Mouse (Mus musculus) hindbrain, embryonic 14.5 days (tissue): ENCODE measurements around the gene Gm4559. TPM values are rescaled to one million over a fixed set of nuclear protein-coding genes. Genes with fewer than 3 reads are reported as not detected.
"Not testable (repeated sequence)": the region's sequence is repeated elsewhere in the genome, so short reads cannot be mapped to it uniquely, and the experiment has no call there.

ENCODE experiments used
- ATAC-seq: fragments of 200-750 bp; cut with Nextera tagmentation; 2 replicates; pipeline ENCODE4 v1.8.0; 2017; ENCODE audit warnings: moderate number of reproducible peaks, mild to moderate bottlenecking, moderate TSS enrichment, moderate library complexity; ENCODE audit not compliant: low FRiP score
- DNase-seq: peaks from one replicate; pipeline ENCODE4 v3.0.0-alpha.2; 2015; ENCODE audit warnings: low spot score
- H3K27ac ChIP-seq: fragments of 300-500 bp; sonication (generic); 2 replicates; pipeline ENCODE4 v1.5.1; 2014; ENCODE audit warnings: mild to moderate bottlenecking, moderate library complexity
- H3K27me3 ChIP-seq: fragments of 300-500 bp; sonication (generic); 2 replicates; pipeline ENCODE4 v1.6.1; 2014; ENCODE audit warnings: mild to moderate bottlenecking, low read length, mixed read lengths; ENCODE audit not compliant: control insufficient read depth, insufficient read depth
- H3K36me3 ChIP-seq: fragments of 300-500 bp; sonication (generic); replicated peaks from 2 replicates; pipeline ENCODE4 v1.6.1; 2014; ENCODE audit not compliant: control insufficient read depth, insufficient read depth
- H3K4me1 ChIP-seq: fragments of 300-500 bp; sonication (generic); replicated peaks from 2 replicates; pipeline ENCODE4 v1.6.1; 2014; ENCODE audit warnings: antibody characterized with exemption, low read length, mixed read lengths; ENCODE audit not compliant: control insufficient read depth, insufficient read depth
- H3K4me2 ChIP-seq: fragments of 300-500 bp; sonication (generic); replicated peaks from 2 replicates; pipeline ENCODE4 v1.6.1; 2014; ENCODE audit warnings: mild to moderate bottlenecking, moderate library complexity
- H3K4me3 ChIP-seq: fragments of 300-500 bp; sonication (generic); replicated peaks from 2 replicates; pipeline ENCODE4 v1.5.1; 2014; ENCODE audit warnings: mild to moderate bottlenecking, low read length
- H3K9ac ChIP-seq: fragments of 300-500 bp; sonication (generic); 2 replicates; pipeline ENCODE4 v1.6.1; 2014
- H3K9me3 ChIP-seq: fragments of 300-500 bp; sonication (generic); 2 replicates; pipeline ENCODE4 v1.6.1; 2016; ENCODE audit warnings: low read length; ENCODE audit not compliant: control insufficient read depth
- WGBS: fragments of 180-500 bp; shearing (Covaris S2); extraction: QIAGEN DNeasy Blood & Tissue Kit; methylation state at CpG from one replicate; pipeline ENCODE4 v1.1.7; 2014; 5-methylcytosine and 5-hydroxymethylcytosine counted together
- polyA plus RNA-seq: library from polyadenylated mRNA; unstranded; fragments of >200 nt; fragmentation: Nextera tagmentation; extraction: Ambion mirVana; gene quantifications from 2 replicates; pipeline ENCODE4 v1.2.1, GENCODE M21; 2014

The Gm4559 gene
- not detected in 2 replicates for polyA plus RNA-seq

DNA sequence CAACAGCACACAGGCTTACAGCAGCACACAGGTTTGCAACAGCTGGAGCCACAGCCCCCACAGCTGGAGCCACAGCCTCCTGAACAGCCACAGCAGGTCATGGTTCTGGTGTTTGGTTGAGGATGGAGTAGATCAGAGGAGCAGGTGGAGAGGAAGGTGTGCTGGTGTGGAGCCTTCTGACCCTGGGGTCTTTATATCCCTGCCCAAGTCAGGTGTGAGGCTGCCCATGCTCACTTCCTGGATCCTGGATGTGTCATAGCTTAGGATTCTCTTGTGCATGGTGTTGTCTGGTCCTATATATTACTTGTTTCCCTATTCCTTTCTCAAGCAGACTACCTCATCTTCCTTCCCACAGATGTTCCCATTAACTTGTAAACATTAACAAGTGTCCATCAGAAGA, at the start of gene Gm4559:
TSS of gene Gm4559 (minus strand) at position 101 of the 400 bp plus-strand sequence.
- ATAC-seq, H3K9me3 ChIP-seq, H3K27me3 ChIP-seq, H3K9ac ChIP-seq, H3K4me2 ChIP-seq, H3K36me3 ChIP-seq, H3K4me1 ChIP-seq, H3K27ac ChIP-seq, H3K4me3 ChIP-seq, DNase-seq: not testable (repeated sequence)

- Histone ChIP-seq H3K9ac (no peak overlapping the region), H3K27me3 (no peaks in the 10 kb centered on the region), H3K4me2 (no peak overlapping the region), H3K9me3 (no peaks in the 10 kb centered on the region), H3K4me1 (peaks cover 16% of the 10 kb centered on the region; the same call in 1 of the 2 replicates), H3K4me3 (no peak overlapping the region), H3K27ac (no peak overlapping the region), H3K36me3 (no peaks in the 10 kb centered on the region)
- WGBS, result 90% methylated on average over 12 of the region's 12 CpGs
- ATAC-seq (no peak), DNase-seq (no peak)
These were observed 49.4 kb upstream of the Gm4559 start for GRCm38 (mm10) chr7:142323396-142324117.

DNA sequence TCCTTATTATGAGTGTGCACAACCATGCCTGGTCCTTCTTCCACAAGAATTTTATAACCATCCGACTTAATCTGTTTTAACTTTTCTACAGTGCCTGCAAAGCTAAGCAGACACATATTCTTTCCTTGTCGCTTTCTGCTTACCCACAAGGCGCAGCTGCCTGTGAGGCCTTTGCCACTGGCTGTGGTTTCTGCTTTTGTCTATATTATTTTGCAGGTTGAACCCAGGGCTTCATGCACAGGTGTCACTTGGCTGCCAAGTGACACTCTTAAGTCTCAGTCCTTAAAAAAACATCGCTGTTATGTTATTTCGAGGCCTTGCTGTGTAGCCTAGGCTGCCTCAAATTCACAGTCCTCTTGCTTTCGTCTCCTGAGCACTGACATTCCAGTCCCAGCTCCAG, 48.5 kb upstream of the Gm4559 start:
- Histone ChIP-seq H3K36me3 (no peaks in the 10 kb centered on the region), H3K27ac (no peak overlapping the region), H3K4me1 (peaks cover 16% of the 10 kb centered on the region; the same call in 1 of the 2 replicates), H3K9ac (no peak overlapping the region), H3K4me3 (no peak overlapping the region), H3K27me3 (no peaks in the 10 kb centered on the region), H3K9me3 (no peaks in the 10 kb centered on the region), H3K4me2 (no peak overlapping the region)
- ATAC-seq (no peak), DNase-seq (no peak)
- WGBS, result 92% methylated on average over 6 of the region's 6 CpGs

- peak overlapping the region; percentile 39; the same call in 1 of the 2 replicates for H3K9ac ChIP-seq
- H3K27ac ChIP-seq, result 0 out of 2 replicates have a peak overlapping the region, but pooled peaks have one; percentile 9
- H3K4me3 ChIP-seq, ATAC-seq, H3K27me3 ChIP-seq, H3K36me3 ChIP-seq, DNase-seq, H3K4me2 ChIP-seq, H3K9me3 ChIP-seq: not testable (repeated sequence)
- WGBS, result 48% methylated on average over 3 of the region's 10 CpGs
- peaks cover 16% of the 10 kb centered on the region; the same call in 1 of the 2 replicates for H3K4me1 ChIP-seq
These were observed 47.6 kb upstream of the Gm4559 start for GRCm38 (mm10) chr7:142321637-142322306.

DNA sequence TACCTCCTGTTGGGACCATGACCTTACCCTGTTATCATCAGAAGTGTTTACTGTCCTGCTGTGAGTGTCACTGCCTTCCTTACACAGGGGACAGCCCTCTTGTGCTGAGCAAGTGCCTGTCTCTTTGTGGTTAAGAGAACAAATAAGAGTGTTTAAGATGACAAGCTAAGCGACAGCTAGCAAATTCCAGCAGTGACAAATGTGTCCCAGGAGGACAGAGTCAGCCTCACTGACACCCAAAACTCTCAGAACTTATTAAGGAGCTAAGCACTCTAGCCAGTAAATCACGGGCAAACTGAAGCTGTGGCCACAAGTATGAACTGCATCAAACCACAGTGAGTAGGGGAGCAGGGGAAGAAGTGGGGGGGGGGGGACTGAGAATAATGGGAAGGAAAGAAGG, 46.7 kb upstream of the Gm4559 start:
- Histone ChIP-seq H3K4me2 (no peak overlapping the region), H3K36me3 (no peaks in the 10 kb centered on the region), H3K27ac (no peak overlapping the region), H3K9ac (no peak overlapping the region), H3K9me3 (no peaks in the 10 kb centered on the region), H3K27me3 (no peaks in the 10 kb centered on the region), H3K4me3 (no peak overlapping the region), H3K4me1 (peaks cover 16% of the 10 kb centered on the region; the same call in 1 of the 2 replicates)
- WGBS, result 37% methylated on average over 2 of the region's 2 CpGs
- DNase-seq (no peak), ATAC-seq (no peak)

DNA sequence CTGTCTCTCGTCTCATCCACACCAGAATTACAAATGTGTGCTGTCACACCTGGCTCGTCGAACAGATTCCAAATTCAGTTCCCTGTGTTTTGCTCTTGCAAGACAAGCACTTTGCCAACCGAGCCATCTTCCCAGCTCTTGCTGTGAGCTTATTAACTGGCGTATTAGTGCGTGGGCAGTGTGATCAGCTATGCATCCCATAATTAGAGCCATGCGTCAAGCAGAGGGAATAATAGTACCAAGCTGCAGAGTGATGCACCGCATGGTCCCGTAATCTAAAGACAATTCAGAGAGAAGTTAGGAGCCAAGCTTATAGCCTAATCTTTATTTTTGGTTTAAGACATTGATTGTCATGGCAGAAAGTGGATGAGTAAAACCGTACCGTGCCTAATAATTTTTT, 45.0 kb upstream of the Gm4559 start:
- DNase-seq (no peak), ATAC-seq (no peak)
- 67% methylated on average over 11 of the region's 11 CpGs for WGBS
- Histone ChIP-seq H3K27me3 (no peaks in the 10 kb centered on the region), H3K4me1 (peaks cover 21% of the 10 kb centered on the region; the same call in 1 of the 2 replicates), H3K27ac (0 out of 2 replicates have a peak overlapping the region, but pooled peaks have one; percentile 58), H3K9ac (no peak overlapping the region), H3K4me2 (no peak overlapping the region), H3K36me3 (no peaks in the 10 kb centered on the region), H3K4me3 (no peak overlapping the region), H3K9me3 (no peaks in the 10 kb centered on the region)

DNA sequence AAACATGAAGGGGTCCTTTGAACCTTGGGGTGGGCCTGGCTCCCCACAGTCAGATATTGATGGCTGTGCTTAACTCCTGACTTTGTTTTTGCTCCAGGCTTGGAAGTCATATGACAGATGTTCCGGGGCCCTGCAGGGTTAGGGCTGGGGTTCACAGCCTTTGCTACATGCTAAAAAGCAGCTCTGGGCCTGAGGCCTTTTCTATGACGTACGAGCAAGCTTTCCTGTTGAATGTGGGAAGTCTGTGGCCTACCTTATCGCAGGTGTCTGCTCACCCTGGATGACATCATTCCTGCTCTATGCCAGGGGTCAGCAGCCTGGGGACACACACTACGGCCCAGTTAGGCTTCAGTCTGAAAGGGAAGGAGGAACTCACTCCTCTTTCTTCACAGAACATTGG, 43.1 kb upstream of the Gm4559 start:
- no peak overlapping the region for H3K27ac ChIP-seq
- no peak overlapping the region for H3K4me3 ChIP-seq
- no peaks in the 10 kb centered on the region for H3K9me3 ChIP-seq
- peaks cover 21% of the 10 kb centered on the region; the same call in 1 of the 2 replicates for H3K4me1 ChIP-seq
- DNase-seq (no peak), ATAC-seq (no peak)
- WGBS, result 82% methylated on average over 5 of the region's 5 CpGs
- no peaks in the 10 kb centered on the region for H3K27me3 ChIP-seq
- no peak overlapping the region for H3K4me2 ChIP-seq
- H3K36me3 ChIP-seq, result no peaks in the 10 kb centered on the region
- no peak overlapping the region for H3K9ac ChIP-seq

DNA sequence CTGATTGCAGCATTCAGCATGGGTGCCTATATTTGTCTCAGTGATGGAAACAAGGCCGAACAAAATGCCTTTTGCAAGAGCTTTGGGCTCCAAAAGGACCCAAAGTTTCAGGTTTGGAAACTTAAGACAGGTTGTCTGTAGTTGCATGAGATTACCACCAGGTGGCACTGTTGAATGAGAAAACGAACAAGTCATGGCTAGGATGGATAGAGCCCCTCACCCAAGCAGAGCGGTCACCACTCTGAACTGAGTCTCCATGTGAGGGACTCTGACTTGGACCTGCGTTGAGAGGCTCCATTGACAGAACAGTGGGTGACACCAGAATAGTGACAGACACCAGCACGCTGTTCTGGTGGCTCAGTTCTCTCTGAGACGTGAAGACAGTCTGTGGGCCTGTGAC, 42.4 kb upstream of the Gm4559 start:
- no peaks in the 10 kb centered on the region for H3K9me3 ChIP-seq
- H3K4me3 ChIP-seq, result no peak overlapping the region
- H3K36me3 ChIP-seq, result no peaks in the 10 kb centered on the region
- peak; percentile 77 for DNase-seq
- no peak overlapping the region for H3K27ac ChIP-seq
- 48% methylated on average over 6 of the region's 6 CpGs for WGBS
- H3K4me1 ChIP-seq, result 0 out of 2 replicates have a peak, but pooled peaks cover 16% of the 10 kb centered on the region
- H3K4me2 ChIP-seq, result no peak overlapping the region
- no peaks in the 10 kb centered on the region for H3K27me3 ChIP-seq
- H3K9ac ChIP-seq, result no peak overlapping the region
- ATAC-seq, result no peak

GRCm38 (mm10) chr7:142314600-142315285, 40.6 kb upstream of the Gm4559 start:
- Histone ChIP-seq H3K4me2 (no peak overlapping the region), H3K27ac (no peak overlapping the region), H3K27me3 (no peaks in the 10 kb centered on the region), H3K36me3 (no peaks in the 10 kb centered on the region), H3K4me1 (0 out of 2 replicates have a peak, but pooled peaks cover 9% of the 10 kb centered on the region), H3K9me3 (no peaks in the 10 kb centered on the region), H3K9ac (no peak overlapping the region), H3K4me3 (no peak overlapping the region)
- DNase-seq (peak; percentile 49), ATAC-seq (peak; percentile 56)
- 36% methylated on average over 5 of the region's 5 CpGs for WGBS
